Mouse (Mus musculus) kidney, embryonic 15.5 days (tissue): Measurements from ENCODE around the gene Nub1. TPM values are rescaled to one million over a fixed set of nuclear protein-coding genes. Genes with fewer than 3 reads are reported as not detected.
A peak's percentile ranks its signal among the peaks of the same experiment; 100 is the strongest.

Experiments used
- ATAC-seq: fragments of 200-750 bp; cut with Nextera tagmentation; replicated peaks from 2 replicates; pipeline ENCODE4 v1.8.0; 2017; ENCODE audit warnings: moderate TSS enrichment; ENCODE audit not compliant: low FRiP score
- H3K27ac ChIP-seq: fragments of 300-500 bp; sonication (generic); 2 replicates; pipeline ENCODE4 v1.5.1; 2015; ENCODE audit warnings: mild to moderate bottlenecking, inconsistent platforms
- H3K27me3 ChIP-seq: fragments of 300-500 bp; sonication (generic); 2 replicates; pipeline ENCODE4 v1.6.1; 2015; ENCODE audit warnings: inconsistent platforms
- H3K36me3 ChIP-seq: fragments of 300-500 bp; sonication (generic); 2 replicates; pipeline ENCODE4 v1.6.1; 2015; ENCODE audit warnings: inconsistent platforms
- H3K4me1 ChIP-seq: fragments of 300-500 bp; sonication (generic); 2 replicates; pipeline ENCODE4 v1.6.1; 2015; ENCODE audit warnings: inconsistent platforms
- H3K4me2 ChIP-seq: fragments of 300-500 bp; sonication (generic); 2 replicates; pipeline ENCODE4 v1.6.1; 2015; ENCODE audit warnings: moderate library complexity, mild to moderate bottlenecking, inconsistent platforms
- H3K4me3 ChIP-seq: fragments of 300-500 bp; sonication (generic); replicated peaks from 2 replicates; pipeline ENCODE4 v1.5.1; 2015; ENCODE audit warnings: mild to moderate bottlenecking, inconsistent platforms
- H3K9ac ChIP-seq: fragments of 300-500 bp; sonication (generic); 2 replicates; pipeline ENCODE4 v1.6.1; 2015; ENCODE audit warnings: mild to moderate bottlenecking, inconsistent platforms
- H3K9me3 ChIP-seq: fragments of 300-500 bp; sonication (generic); replicated peaks from 2 replicates; pipeline ENCODE4 v1.6.1; 2016; ENCODE audit warnings: inconsistent platforms
- WGBS: fragments of 180-500 bp; shearing (Covaris S2); methylation state at CpG from one replicate; pipeline ENCODE4 v1.1.7; 2015; ENCODE audit warnings: mixed read lengths; 5-methylcytosine and 5-hydroxymethylcytosine counted together
- polyA plus RNA-seq: library from polyadenylated mRNA; unstranded; fragments of >200 nt; fragmentation: Nextera tagmentation; extraction: Ambion mirVana; gene quantifications from 2 replicates; pipeline ENCODE4 v1.2.1, GENCODE M21; 2015

The Nub1 gene
- polyA plus RNA-seq, 1 experiment from 2014 or later, result 41.2 TPM

DNA sequence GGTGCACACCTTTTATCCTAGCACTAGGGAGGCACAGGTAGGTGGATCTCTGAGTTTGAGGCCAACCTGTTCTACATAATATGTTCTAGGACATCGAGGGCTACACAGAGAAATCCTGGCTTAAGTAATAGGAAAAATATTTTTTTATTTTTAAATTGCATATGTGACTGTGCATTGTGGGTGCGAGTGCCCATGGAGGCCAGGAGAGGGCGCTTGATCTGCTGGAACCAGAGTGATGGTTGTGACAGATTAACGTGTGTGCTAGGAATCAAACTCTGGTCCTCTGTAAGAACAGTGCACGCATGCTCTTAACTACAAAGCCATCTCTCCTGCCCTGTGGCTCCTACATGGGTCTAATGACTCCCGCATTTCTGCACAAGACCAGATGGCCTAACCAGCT is 26.3 kb downstream of the Nub1 start:
- H3K4me3 ChIP-seq, result no peak overlapping the region
- H3K9ac ChIP-seq, result no peak overlapping the region
- no peak overlapping the region for H3K4me2 ChIP-seq
- H3K9me3 ChIP-seq, result no peaks in the 10 kb centered on the region; the same call in 1 of the 2 replicates
- 95% methylated on average over 6 of the region's 6 CpGs for WGBS
- no peak overlapping the region for H3K27ac ChIP-seq
- peaks cover 16% of the 10 kb centered on the region for H3K4me1 ChIP-seq
- no peaks in the 10 kb centered on the region for H3K27me3 ChIP-seq
- no peak for ATAC-seq
- peaks cover 97% of the 10 kb centered on the region for H3K36me3 ChIP-seq

DNA sequence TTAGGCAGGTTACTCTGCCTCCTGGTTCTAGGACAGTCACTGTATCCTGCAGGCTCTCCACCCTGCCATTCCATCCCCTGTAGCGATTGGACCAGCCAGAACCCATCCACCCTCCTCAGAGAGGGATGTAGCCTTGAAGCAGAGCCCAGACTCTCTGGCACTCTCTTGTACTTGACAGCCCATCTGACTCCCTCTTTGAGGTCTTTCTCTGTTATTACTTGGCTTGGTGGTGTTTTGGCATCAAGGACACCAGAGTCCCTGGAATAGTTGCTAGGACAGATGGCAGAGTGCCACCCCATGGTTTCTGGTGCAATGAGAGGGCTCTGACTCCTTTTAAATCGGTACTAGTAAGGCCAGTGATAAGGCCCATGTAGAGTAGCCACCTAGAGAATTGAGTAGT is 27.9 kb downstream of the Nub1 start:
- WGBS, result 76% methylated on average over 2 of the region's 2 CpGs
- Histone ChIP-seq H3K4me3 (no peak overlapping the region), H3K27ac (0 out of 2 replicates have a peak overlapping the region, but pooled peaks have one; percentile 73), H3K9me3 (no peaks in the 10 kb centered on the region; the same call in 1 of the 2 replicates), H3K4me2 (no peak overlapping the region), H3K36me3 (peaks cover 96% of the 10 kb centered on the region), H3K27me3 (no peaks in the 10 kb centered on the region), H3K9ac (no peak overlapping the region), H3K4me1 (peaks cover 16% of the 10 kb centered on the region)
- ATAC-seq, result no peak

DNA sequence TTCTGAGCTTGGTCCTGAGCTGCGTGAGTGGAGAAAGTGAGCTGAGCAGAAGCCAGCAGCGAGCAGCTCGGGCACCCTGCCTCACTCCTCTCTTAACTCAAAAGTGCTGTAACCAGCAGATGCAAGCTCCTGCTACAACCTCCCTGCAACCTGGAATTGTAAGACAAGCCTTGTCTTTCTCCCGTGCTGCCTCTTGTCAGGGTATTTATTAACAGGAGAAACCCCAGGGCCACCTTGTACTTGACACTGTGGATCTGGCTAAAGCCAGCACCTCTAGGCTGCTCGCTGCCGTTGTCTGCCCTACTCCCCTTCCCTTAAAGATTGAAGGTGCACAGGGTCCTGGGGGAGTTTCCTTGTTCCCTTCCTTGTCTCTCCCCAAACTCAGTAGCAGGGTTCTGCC is 28.7 kb downstream of the Nub1 start:
- Histone ChIP-seq H3K9ac (no peak overlapping the region), H3K36me3 (peaks cover 96% of the 10 kb centered on the region), H3K4me2 (no peak overlapping the region), H3K27me3 (no peaks in the 10 kb centered on the region), H3K4me1 (peaks cover 16% of the 10 kb centered on the region), H3K9me3 (no peaks in the 10 kb centered on the region; the same call in 1 of the 2 replicates), H3K4me3 (no peak overlapping the region), H3K27ac (peak overlapping the region; percentile 73)
- WGBS, result 60% methylated on average over 6 of the region's 6 CpGs
- peak; percentile 35; the same call in 1 of the 2 replicates for ATAC-seq

DNA sequence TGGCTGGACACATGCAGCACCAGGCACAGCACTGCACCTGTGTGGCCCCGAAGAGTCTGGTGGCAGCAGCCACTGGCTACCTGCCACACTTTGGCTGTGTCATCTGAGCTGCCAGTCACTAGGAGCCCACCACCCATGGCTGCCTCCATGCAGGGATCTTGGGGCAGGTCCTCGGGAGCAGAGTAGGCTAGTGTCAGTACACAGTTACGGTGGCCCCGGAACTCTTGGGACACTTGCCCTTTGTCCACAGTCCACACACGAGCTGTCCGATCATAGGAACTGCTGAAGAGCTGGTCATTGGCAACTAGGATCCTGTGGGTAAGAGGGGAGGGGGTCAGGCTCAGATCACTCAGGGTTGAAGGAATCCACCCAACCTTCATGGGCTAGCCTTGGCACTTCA is 32.7 kb downstream of the Nub1 start:
- Histone ChIP-seq H3K9me3 (no peaks in the 10 kb centered on the region), H3K27me3 (no peaks in the 10 kb centered on the region), H3K9ac (no peak overlapping the region), H3K36me3 (peaks cover 83% of the 10 kb centered on the region), H3K4me1 (peaks cover 11% of the 10 kb centered on the region), H3K4me3 (no peak overlapping the region), H3K27ac (no peak overlapping the region), H3K4me2 (no peak overlapping the region)
- 95% methylated on average over 6 of the region's 6 CpGs for WGBS
- no peak for ATAC-seq

DNA sequence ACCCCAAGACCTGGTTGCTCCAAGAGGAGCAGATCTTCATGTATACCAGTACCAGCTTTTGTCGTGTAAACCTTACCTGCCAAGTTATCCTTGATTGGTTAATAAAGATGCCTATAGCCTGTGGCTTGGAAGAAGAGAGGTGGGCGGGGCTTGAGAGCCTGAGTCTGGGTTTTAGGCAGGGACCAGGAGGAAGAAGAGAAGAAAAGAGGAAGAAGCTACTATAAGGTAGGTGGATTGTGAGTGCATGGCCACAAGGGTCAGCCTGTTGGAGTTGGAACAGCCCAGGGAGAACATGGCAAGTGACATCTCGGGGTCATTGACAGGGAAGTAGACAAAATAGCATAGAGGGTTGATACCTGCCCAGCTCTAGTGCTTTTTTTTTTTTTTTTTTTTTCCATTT is 34.5 kb downstream of the Nub1 start:
- no peak for ATAC-seq
- no peaks in the 10 kb centered on the region for H3K27me3 ChIP-seq
- WGBS, result 85% methylated on average over 3 of the region's 3 CpGs
- no peaks in the 10 kb centered on the region for H3K9me3 ChIP-seq
- peaks cover 66% of the 10 kb centered on the region for H3K36me3 ChIP-seq
- no peak overlapping the region for H3K27ac ChIP-seq
- peaks cover 11% of the 10 kb centered on the region for H3K4me1 ChIP-seq
- H3K4me2 ChIP-seq, result no peak overlapping the region
- H3K9ac ChIP-seq, result no peak overlapping the region
- no peak overlapping the region for H3K4me3 ChIP-seq

DNA sequence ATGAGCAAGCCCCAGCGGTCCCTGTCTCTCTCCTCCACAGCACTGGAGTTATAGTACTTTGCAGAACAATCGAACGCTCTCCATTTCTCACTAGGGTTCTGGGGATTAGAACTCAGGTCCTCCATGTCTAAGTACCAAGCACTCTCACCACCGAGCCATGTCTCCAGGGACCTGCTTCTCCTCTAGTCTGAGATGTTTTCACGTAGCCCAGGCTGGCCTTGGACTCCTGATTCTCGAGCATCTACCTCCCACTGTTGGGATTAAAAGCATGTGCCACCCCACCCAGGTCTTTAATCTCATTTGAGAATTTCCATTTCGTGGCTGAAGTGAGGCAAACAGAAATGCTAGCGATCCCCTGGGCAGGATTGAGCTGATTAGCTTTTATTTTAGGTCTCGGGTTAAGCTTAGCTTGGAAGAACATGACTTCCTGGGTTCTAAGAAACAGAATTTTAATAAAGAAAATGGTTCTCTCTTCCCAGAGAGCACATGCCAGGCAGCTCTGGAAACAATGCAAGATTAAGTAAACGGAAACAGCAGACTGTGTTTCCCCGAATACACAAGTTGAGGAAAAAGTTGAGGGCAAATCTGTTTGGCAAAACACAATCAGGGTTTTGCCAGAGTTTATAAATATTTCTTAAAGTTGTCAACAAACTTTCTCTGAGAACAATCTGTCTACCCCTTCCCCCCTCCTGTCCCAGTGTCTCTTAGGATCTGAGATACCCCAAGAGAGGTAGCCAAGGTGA is 38.4 kb downstream of the Nub1 start:
- no peak overlapping the region for H3K4me3 ChIP-seq
- H3K27ac ChIP-seq, result peak overlapping the region; percentile 81
- H3K4me1 ChIP-seq, result peaks cover 42% of the 10 kb centered on the region
- H3K9me3 ChIP-seq, result no peaks in the 10 kb centered on the region
- WGBS, result 82% methylated on average over 11 of the region's 11 CpGs
- no peak for ATAC-seq
- H3K9ac ChIP-seq, result no peak overlapping the region
- H3K36me3 ChIP-seq, result peaks cover 30% of the 10 kb centered on the region
- no peak overlapping the region for H3K4me2 ChIP-seq
- H3K27me3 ChIP-seq, result no peaks in the 10 kb centered on the region

DNA sequence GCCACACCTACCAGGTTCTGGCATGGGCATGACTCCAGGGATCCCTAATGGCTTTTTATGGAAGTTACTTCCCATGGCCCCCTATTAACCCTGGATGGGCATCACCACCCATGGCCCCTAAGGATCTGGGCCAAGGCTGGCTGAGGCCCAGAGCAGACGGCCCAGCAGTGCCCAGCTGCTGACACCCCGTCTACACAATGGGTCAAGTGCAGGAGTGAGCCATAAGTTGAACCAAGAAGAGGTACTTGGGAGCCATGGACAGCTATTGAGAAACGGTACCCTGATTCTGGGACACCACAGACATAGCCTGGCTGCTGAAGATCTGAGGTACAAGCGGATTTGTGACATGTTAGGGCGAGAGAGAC is 38.9 kb downstream of the Nub1 start:
- Histone ChIP-seq H3K27ac (peak overlapping the region; percentile 81), H3K9me3 (no peaks in the 10 kb centered on the region), H3K4me1 (peaks cover 45% of the 10 kb centered on the region), H3K4me2 (no peak overlapping the region), H3K9ac (no peak overlapping the region), H3K27me3 (no peaks in the 10 kb centered on the region), H3K36me3 (peaks cover 25% of the 10 kb centered on the region), H3K4me3 (no peak overlapping the region)
- ATAC-seq, result no peak
- WGBS, result 81% methylated on average over 5 of the region's 5 CpGs

DNA sequence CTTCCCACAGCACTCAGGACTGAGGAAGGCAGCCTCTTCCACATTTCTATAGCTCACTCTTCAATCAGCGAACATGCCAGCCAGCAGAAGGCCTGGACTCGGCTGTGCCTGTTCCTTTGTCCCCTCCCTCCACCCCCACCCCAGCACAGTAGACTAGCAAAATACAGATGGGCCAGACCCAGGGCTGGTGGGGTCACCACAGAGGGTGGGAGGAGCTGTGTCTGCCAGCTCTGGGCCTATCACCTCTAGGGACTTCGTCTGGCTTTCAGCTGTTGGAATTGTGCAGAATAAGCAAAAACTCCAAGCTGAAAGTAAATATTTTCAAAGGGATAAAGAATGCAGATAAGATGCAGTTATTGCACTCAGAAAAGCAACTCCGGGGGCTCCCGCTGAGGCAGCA is 39.5 kb downstream of the Nub1 start:
- H3K27ac ChIP-seq, result peak overlapping the region; percentile 81
- no peaks in the 10 kb centered on the region for H3K9me3 ChIP-seq
- H3K4me1 ChIP-seq, result peaks cover 47% of the 10 kb centered on the region
- ATAC-seq, result peak; percentile 71
- H3K9ac ChIP-seq, result no peak overlapping the region
- 0 out of 2 replicates have a peak overlapping the region, but pooled peaks have one; percentile 1 for H3K4me2 ChIP-seq
- peaks cover 19% of the 10 kb centered on the region for H3K36me3 ChIP-seq
- WGBS, result 38% methylated on average over 5 of the region's 5 CpGs
- H3K27me3 ChIP-seq, result no peaks in the 10 kb centered on the region
- H3K4me3 ChIP-seq, result no peak overlapping the region

DNA sequence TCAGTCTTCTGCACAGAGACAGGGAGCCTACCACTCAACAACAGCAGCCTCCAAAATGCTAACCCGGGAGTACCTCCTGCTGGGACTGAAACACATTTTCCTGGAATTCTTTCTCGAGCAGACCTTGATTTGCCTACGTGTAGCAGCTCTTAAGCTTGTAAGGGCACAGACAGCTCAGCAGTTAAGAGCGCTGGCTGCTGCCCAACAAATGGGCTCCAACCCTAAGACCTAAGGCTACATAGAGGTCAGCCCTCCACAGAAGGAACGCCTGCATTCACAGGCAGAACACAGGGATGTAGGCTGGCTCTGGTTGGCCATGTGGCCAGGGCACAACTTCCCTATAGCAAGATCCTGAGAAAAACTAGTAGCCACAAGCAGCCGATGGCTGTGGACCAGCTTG is 40.6 kb downstream of the Nub1 start:
- peaks cover 55% of the 10 kb centered on the region for H3K4me1 ChIP-seq
- peak overlapping the region; percentile 81 for H3K27ac ChIP-seq
- 65% methylated on average over 6 of the region's 6 CpGs for WGBS
- H3K4me2 ChIP-seq, result no peak overlapping the region
- no peak for ATAC-seq
- H3K9ac ChIP-seq, result no peak overlapping the region
- H3K36me3 ChIP-seq, result peaks cover 15% of the 10 kb centered on the region
- no peaks in the 10 kb centered on the region for H3K27me3 ChIP-seq
- H3K4me3 ChIP-seq, result no peak overlapping the region
- no peaks in the 10 kb centered on the region for H3K9me3 ChIP-seq

DNA sequence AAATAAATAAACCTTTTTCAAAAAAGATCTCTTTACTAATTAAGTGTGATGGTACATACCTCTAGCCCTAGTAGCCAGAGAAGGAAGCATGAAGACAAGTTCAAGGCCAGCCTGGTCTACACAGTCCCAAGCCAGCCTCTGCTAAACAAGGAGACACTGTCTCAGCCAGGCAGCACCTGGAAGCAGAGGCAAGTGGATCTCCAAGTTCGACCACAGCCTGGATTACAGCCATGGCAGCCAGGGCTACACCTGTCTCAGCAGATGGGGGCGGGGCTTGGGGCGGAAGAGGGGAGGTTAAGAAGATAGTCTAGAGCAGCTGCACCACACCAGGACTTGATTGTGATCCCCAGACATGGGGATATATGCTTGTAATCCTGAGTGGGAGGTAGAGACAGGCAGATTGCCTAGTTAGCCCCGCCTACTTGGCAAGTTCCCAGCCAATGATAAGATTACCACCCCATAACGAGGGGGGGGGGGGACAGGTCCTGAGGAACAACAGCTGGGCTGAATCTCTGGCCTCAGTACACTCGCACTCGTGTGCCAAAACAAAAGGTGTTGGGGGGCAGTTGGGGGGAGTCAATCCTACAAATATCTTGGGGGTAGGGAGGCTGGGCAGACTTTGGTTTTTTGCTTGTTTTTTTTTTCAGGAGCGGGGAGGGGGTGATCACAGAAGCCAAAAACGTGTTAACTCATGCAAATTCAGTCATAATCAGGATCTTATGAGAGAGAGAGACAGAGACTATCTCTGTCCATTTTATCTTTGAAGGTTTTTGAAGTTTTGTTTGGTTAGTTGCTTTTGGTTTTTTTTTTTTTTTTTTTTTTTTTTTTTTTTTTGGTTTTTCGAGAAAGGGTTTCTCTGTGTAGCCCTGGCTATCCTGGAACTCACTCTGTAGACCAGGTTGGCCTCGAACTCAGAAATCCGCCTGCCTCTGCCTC is 41.8 kb downstream of the Nub1 start:
- WGBS, result 59% methylated on average over 12 of the region's 12 CpGs
- H3K4me1 ChIP-seq, result peaks cover 68% of the 10 kb centered on the region
- no peak for ATAC-seq

DNA sequence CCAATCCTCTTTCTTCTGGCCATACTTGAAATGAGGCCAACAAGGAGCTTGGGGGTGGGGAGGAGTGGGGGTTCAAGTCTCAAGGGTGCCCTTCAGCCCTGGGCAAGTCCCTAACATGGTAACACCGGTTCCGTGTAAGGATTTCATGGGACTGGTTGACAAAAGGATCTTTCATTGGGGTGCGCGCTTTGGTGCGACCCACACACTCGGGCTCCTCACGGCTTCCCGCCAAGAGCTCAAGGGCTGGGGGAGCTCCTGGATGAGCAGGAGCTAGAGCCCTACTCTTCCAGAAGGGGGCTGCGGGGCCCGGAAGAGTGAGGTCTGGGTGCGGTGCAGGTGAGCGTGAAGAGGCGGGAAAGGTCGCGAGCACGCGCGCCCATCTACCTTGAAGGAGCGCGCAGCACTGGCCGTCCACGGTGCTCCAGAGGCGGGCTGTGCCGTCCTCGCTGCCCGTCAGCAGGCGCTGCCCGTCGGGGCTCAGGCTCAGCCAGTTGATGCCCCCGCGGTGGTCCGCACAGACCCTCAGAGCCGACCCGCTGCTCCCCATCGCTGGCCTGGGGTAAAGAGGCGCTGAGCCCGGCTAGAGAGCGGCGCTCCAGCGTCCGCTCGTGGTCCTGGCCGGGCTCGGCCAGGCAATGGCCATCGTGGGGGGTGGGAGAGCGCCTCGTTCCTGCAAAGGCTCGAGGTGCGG is 44.6 kb downstream of the Nub1 start:
- Histone ChIP-seq H3K4me1 (peaks cover 76% of the 10 kb centered on the region), H3K9ac (peak overlapping the region; percentile 75), H3K27me3 (peaks cover 4% of the 10 kb centered on the region; the same call in 1 of the 2 replicates), H3K4me3 (peak overlapping the region; percentile 63), H3K27ac (peak overlapping the region; percentile 78), H3K4me2 (peak overlapping the region; percentile 87), H3K36me3 (no peaks in the 10 kb centered on the region), H3K9me3 (no peaks in the 10 kb centered on the region)
- 1% methylated on average over 49 of the region's 49 CpGs for WGBS
- ATAC-seq, result peak; percentile 7; the same call in 1 of the 2 replicates

More for the DNA sequence above, 41.8 kb downstream of the Nub1 start:
- Histone ChIP-seq H3K9me3 (no peaks in the 10 kb centered on the region), H3K36me3 (peaks cover 4% of the 10 kb centered on the region), H3K4me3 (no peak overlapping the region), H3K27ac (no peak overlapping the region), H3K4me2 (peak overlapping the region; percentile 87; the same call in 1 of the 2 replicates), H3K27me3 (peaks cover 4% of the 10 kb centered on the region; the same call in 1 of the 2 replicates), H3K9ac (no peak overlapping the region)
